Mouse (Mus musculus) stomach, postnatal 0 days (tissue): Measurements from ENCODE around the gene Stard8.
A peak's percentile ranks its signal among the peaks of the same experiment; 100 is the strongest.

ENCODE experiments used
- CTCF ChIP-seq: IDR thresholded peaks from 2 replicates; pipeline ENCODE4 v1.5.1; 2016; ENCODE audit warnings: antibody characterized with exemption, low read depth, mild to moderate bottlenecking, moderate library complexity
- EP300 ChIP-seq: optimal IDR thresholded peaks from 2 replicates; pipeline ENCODE3; 2016; ENCODE audit warnings: antibody characterized with exemption

- peak; percentile 55 for TF ChIP-seq CTCF
- no peak for TF ChIP-seq EP300
Observed at GRCm38 (mm10) chrX:99048111-99048510, 45.1 kb downstream of the Stard8 start.
